Mouse (Mus musculus) liver, embryonic 13.5 days (tissue): ENCODE results near the gene Atm. TPM values are rescaled to one million over a fixed set of nuclear protein-coding genes. Genes with fewer than 3 reads are reported as not detected.

Experiments used
- ATAC-seq: fragments of 200-750 bp; cut with Nextera tagmentation; 2 replicates; pipeline ENCODE4 v1.8.0; 2017; ENCODE audit warnings: low read depth, mild to moderate bottlenecking, moderate number of reproducible peaks, moderate library complexity
- DNase-seq: peaks from one replicate; pipeline ENCODE4 v3.0.0; 2022
- H3K27ac ChIP-seq: fragments of 300-500 bp; sonication (generic); 2 replicates; pipeline ENCODE4 v1.5.1; 2015; ENCODE audit warnings: moderate library complexity, mild to moderate bottlenecking, inconsistent platforms
- H3K27me3 ChIP-seq: fragments of 300-500 bp; sonication (generic); 2 replicates; pipeline ENCODE4 v1.6.1; 2015; ENCODE audit warnings: mild to moderate bottlenecking, inconsistent platforms
- H3K36me3 ChIP-seq: fragments of 300-500 bp; sonication (generic); 2 replicates; pipeline ENCODE4 v1.6.1; 2015; ENCODE audit warnings: mild to moderate bottlenecking, inconsistent platforms
- H3K4me1 ChIP-seq: fragments of 300-500 bp; sonication (generic); replicated peaks from 2 replicates; pipeline ENCODE4 v1.6.1; 2015; ENCODE audit warnings: inconsistent platforms
- H3K4me2 ChIP-seq: fragments of 300-500 bp; sonication (generic); 2 replicates; pipeline ENCODE4 v1.6.1; 2015; ENCODE audit warnings: inconsistent platforms, mild to moderate bottlenecking, moderate library complexity
- H3K4me3 ChIP-seq: fragments of 300-500 bp; sonication (generic); replicated peaks from 2 replicates; pipeline ENCODE4 v1.5.1; 2015; ENCODE audit warnings: mild to moderate bottlenecking, inconsistent platforms
- H3K9ac ChIP-seq: fragments of 300-500 bp; sonication (generic); 2 replicates; pipeline ENCODE4 v1.6.1; 2015; ENCODE audit warnings: mild to moderate bottlenecking, inconsistent platforms
- H3K9me3 ChIP-seq: fragments of 300-500 bp; sonication (generic); replicated peaks from 2 replicates; pipeline ENCODE4 v1.6.1; 2016; ENCODE audit warnings: inconsistent platforms
- WGBS: fragments of 180-500 bp; shearing (Covaris S2); methylation state at CpG from one replicate; pipeline ENCODE4 v1.1.7; 2015; ENCODE audit not compliant: insufficient replicate concordance; 5-methylcytosine and 5-hydroxymethylcytosine counted together
- polyA plus RNA-seq: library from polyadenylated mRNA; unstranded; fragments of >200 nt; fragmentation: Nextera tagmentation; extraction: Ambion mirVana; gene quantifications from 2 replicates; pipeline ENCODE4 v1.2.1, GENCODE M21; 2015

The Atm gene
- 5.0 and 7.0 TPM in 2 replicates for polyA plus RNA-seq

DNA sequence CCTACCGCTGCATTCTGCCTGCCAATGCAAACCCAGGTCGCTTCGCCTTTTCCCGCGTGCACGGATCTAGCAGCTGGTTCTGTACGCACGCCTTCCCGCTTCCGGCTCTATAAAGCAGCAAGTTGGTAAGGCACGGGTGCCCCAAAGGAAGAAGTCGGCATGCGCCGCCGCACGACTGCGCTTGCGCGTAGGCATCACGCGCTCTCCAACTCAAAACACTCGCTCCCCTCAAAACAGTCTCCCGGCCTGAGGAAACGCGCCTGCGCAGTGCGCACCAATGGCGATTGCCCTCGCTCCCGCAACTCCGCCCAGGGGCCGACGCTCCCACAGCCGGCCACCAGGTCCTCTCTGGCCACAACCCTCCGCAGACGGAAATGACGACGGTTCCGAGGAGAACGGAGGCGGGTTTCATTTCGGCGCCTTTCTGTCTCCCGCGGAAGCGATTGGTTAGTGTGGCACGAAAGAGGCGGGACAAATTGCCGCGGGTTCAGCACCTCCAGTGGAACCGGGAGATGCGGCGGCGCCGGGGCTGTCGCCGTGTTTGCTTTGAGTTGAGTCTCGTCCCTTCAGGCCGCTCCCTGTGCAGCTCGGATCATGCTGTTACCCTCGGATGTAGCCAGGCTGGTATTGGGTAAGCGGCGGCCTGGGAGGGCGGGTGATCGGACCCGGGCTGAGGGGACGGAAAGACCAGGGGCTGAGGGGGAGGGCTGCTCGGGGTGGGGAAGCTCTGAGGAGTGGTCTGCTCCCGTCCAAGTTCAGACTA lies at the start of gene Atm, which contains the start of gene Npat:
Atm (minus strand) TSS at position 183 of the 763 bp plus-strand sequence.
Npat (plus strand) TSS at position 490 of the 763 bp plus-strand sequence.
- WGBS = under 1% methylated on average over 69 of the region's 69 CpGs
- peak; percentile 100 for DNase-seq
- H3K9me3 ChIP-seq = no peaks in the 10 kb centered on the region

DNA sequence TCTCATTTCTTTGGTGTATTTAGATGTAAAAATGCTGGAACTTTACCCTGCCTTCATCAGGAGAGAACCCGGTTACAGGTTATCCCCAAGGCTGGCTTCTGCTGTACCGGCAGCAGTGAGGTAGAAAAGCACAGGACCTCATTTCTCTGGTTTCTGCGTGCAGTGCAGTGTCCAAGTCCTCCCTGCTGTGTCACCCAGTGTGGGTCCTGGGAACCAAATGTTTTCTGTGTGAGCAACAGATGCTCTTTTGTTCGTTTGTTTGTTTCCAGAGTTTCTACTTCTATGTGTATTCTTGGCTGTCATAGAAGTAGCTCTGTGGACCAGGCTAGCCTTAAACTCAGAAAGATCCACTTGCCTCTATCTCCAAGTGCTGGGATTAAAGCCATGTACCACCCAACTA lies 45.3 kb upstream of the Atm start:
- DNase-seq (no peak), ATAC-seq (no peak)
- H3K9ac ChIP-seq = no peak overlapping the region
- H3K9me3 ChIP-seq = no peaks in the 10 kb centered on the region
- peaks cover 73% of the 10 kb centered on the region for H3K36me3 ChIP-seq
- no peak overlapping the region for H3K4me2 ChIP-seq
- WGBS = 83% methylated on average over 4 of the region's 4 CpGs
- H3K4me3 ChIP-seq = no peak overlapping the region
- H3K27me3 ChIP-seq = no peaks in the 10 kb centered on the region
- H3K27ac ChIP-seq = no peak overlapping the region
- H3K4me1 ChIP-seq = no peaks in the 10 kb centered on the region

More for the DNA sequence above, at the start of gene Atm, which contains the start of gene Npat:
- Histone ChIP-seq H3K36me3 (peaks cover 2% of the 10 kb centered on the region; the same call in 1 of the 2 replicates), H3K9ac (peak within 1 kb of the TSS; percentile 97), H3K4me3 (peak within 1 kb of the TSS; percentile 95), H3K27me3 (no peaks in the 10 kb centered on the region), H3K4me1 (peaks cover 37% of the 10 kb centered on the region), H3K4me2 (peak within 1 kb of the TSS; percentile 95), H3K27ac (peak within 1 kb of the TSS; percentile 90)
- peak; percentile 98 for ATAC-seq

DNA sequence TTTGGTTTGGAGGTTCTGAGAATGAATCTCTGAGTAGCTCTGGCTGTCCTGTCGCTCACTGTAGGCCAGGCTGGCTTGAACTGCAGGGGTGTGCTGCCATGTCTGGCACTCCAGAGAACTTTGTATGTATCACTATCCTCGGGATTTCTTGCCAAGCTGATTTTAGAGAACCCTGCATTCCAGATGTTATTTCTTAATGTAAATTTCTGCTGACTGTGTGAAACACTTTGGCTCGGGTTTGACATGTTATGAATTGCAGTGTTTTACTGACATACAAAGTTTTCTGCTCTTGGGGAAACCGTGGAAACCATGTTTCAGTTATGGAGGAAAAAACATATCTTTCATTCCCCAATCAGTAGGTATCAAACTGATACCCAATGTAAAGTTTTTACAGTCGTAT lies 39.2 kb upstream of the Atm start:
- no peak overlapping the region for H3K9ac ChIP-seq
- DNase-seq = no peak

DNA sequence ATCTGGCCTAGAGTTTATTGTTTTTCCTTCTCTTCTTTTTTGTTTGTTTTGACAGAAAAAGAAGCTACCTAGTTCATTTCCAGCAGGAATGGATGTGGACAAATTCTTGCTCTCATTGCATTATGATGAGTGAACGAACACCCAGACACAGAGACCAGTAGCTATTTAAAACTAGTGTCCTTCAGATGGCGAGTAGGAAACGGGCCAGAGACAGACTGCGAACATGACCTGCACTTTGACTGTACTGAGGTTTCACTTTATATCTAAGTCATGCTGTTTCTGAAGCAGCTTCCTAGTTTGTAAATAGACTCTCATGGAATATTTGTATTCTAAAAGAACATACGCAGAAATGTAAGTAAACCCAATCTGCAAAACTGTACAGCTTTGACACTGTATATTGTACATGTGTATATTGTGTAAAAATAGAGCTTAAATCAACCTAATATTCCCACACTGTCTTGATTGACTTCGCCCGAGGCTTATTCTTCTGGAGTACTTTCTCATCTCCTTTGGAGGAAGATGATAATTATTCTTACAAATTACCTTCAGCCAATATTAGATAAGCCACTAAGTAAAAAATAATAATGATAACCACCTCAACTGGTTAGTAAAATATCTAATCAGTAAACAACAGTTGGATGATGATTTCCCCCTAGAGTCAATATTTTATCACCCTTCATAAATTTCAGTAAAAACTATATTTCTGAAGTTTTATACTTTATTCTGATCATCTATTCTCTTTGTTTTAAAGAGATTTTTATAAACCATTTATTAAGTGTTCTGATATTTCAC lies 36.2 kb upstream of the Atm start:
- DNase-seq (no peak), ATAC-seq (no peak)
- H3K4me3 ChIP-seq = no peak overlapping the region
- peaks cover 13% of the 10 kb centered on the region for H3K4me1 ChIP-seq
- H3K9ac ChIP-seq = no peak overlapping the region
- 77% methylated on average over 7 of the region's 7 CpGs for WGBS
- H3K36me3 ChIP-seq = peaks cover 60% of the 10 kb centered on the region
- H3K9me3 ChIP-seq = no peaks in the 10 kb centered on the region
- H3K27ac ChIP-seq = no peak overlapping the region
- H3K27me3 ChIP-seq = no peaks in the 10 kb centered on the region
- H3K4me2 ChIP-seq = no peak overlapping the region

More for the DNA sequence above, 39.2 kb upstream of the Atm start:
- ATAC-seq = no peak
- Histone ChIP-seq H3K27me3 (no peaks in the 10 kb centered on the region), H3K4me2 (no peak overlapping the region), H3K9me3 (no peaks in the 10 kb centered on the region), H3K27ac (no peak overlapping the region), H3K36me3 (peaks cover 62% of the 10 kb centered on the region), H3K4me3 (no peak overlapping the region), H3K4me1 (peaks cover 11% of the 10 kb centered on the region)
- 78% methylated on average over 5 of the region's 5 CpGs for WGBS

DNA sequence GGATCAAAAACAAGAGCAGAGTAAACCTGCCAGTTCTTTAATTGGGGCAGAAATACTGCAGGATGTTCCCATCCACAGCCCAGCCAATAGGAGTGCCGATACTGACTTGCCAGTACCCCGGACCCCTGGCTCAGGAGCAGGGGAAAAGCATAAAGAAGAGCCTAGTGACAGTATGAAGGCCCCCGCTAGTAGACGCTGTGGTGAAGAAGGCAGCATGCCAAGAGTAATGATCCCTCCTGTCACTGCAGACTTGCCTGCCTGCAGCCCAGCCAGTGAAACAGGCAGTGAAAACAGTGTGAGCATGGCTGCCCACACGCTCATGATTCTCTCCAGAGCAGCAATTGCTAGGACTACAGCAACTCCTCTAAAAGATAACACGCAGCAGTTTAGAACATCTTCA lies 34.1 kb upstream of the Atm start:
- ATAC-seq = no peak

DNA sequence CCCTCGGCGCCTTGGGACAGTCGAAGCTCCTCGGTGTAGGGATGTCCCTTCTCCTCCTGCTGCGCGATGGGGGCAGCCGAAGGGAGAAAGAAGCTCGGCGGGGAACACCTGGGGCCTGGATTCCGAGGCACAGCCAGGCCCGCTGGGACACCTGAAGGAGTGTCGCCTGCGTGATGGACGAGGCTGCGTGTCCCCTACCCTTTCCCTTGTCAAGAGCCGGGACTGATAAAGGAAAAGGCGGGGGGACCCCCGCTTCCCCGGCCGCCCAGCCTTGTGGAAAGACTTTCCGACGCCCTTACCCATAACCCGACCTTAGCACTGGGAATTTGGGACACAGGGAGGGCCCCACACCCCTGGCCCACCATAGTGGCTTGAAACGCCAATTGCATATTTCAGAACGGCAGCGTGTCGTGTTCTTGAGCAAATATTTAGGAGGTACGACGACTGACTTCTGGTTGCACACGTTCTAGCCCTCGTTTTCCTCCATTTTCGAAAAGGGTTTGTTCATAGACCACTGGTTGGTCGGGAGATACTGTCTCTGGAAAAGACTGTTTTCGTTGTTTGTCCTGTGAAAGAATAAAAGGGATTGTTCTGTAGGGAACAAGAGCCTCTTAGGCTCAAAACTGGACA lies 911 bp upstream of the Atm start:
- Histone ChIP-seq H3K9me3 (no peaks in the 10 kb centered on the region), H3K36me3 (0 out of 2 replicates have a peak, but pooled peaks cover 2% of the 10 kb centered on the region), H3K4me2 (peak overlapping the region; percentile 74), H3K27me3 (no peaks in the 10 kb centered on the region), H3K9ac (peak overlapping the region; percentile 97), H3K27ac (peak overlapping the region; percentile 88), H3K4me3 (peak overlapping the region; percentile 95), H3K4me1 (peaks cover 35% of the 10 kb centered on the region)
- ATAC-seq (no peak; the same call in 1 of the 2 replicates), DNase-seq (no peak)
- WGBS = under 1% methylated on average over 32 of the region's 34 CpGs

More for the DNA sequence above, 34.1 kb upstream of the Atm start:
- no peak overlapping the region for H3K9ac ChIP-seq
- H3K27ac ChIP-seq = no peak overlapping the region
- H3K36me3 ChIP-seq = peaks cover 62% of the 10 kb centered on the region
- H3K4me3 ChIP-seq = no peak overlapping the region
- H3K27me3 ChIP-seq = no peaks in the 10 kb centered on the region
- H3K4me1 ChIP-seq = peaks cover 13% of the 10 kb centered on the region
- no peaks in the 10 kb centered on the region for H3K9me3 ChIP-seq
- DNase-seq = no peak
- WGBS = 91% methylated on average over 6 of the region's 6 CpGs
- no peak overlapping the region for H3K4me2 ChIP-seq

DNA sequence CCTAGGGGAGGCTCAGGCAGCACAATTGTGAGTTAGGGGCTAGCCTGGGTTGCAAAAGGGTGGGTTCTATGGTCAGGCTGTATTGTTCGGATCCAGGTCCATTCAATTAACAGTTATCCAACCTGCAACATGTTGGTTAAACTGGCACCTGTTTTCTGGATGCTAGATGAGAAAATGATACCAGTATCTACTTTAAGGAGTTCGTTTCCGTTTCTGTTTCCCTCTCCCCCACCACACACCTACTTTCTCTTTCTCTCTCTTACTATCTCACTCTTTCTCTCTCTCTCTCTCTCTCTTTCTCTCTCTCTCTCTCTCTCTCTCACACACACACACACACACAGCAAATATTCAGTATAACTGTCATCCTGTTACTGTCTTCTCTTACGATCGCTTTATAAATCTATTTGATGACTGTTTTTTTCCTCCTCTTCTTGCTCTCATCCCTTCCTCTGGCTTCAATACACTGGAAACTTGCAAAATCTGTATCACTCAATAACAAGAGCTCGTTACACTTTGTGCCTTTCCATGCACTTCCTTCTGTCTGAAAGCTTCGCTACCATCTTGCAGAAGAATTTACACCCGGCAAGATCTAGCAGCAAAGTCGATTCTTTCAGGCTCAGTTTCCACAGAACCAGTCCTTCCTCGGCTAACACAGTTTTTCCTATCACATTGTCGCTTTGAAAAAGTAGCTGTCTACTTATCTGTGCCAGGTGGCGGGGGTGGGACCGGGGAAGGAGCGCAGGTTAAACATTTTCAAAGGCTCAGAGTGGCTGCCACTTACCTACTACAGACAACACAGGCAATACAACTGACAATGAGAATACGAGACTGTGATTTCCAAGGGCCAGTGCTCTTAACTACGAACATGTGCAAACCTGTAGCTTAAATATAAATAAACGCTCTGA lies 872 bp downstream of the Atm start:
- peak; percentile 22 for DNase-seq
- WGBS = 10% methylated on average over 17 of the region's 17 CpGs

DNA sequence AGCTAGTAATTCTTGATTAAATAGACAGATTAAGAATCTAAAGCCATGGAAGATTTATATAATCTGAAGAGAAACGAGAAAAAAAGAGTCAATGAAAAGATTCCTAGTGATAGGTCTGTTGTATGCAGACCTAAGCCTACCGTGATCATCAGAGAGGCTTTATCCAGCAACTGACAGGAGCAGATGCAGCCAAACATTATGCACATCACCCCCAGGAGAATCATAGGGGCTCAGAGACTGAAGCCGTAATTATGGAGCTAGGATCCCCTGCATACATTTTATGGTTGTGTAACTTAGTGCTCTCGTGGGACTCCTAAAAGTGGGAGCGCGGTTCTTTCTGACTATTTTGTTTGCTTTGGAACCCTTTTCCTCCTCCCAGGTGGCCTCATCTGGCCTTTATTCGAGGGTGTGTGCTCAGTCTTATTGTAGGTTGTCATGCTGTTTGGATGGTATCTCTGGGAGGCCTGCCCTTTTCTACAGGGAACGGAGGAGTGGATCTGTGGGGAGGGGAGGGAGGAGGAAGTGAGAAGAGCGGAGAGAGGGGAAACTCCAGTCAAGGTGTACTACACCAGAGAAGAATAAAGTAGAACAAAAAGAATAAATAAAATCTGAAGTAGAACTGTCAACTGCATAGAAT lies 19.0 kb downstream of the Atm start:
- no peaks in the 10 kb centered on the region for H3K4me1 ChIP-seq
- no peaks in the 10 kb centered on the region for H3K9me3 ChIP-seq
- ATAC-seq (no peak), DNase-seq (no peak)
- H3K9ac ChIP-seq = no peak overlapping the region
- H3K4me3 ChIP-seq = no peak overlapping the region
- WGBS = 76% methylated on average over 9 of the region's 9 CpGs
- no peaks in the 10 kb centered on the region for H3K27me3 ChIP-seq
- H3K36me3 ChIP-seq = peaks cover 9% of the 10 kb centered on the region; the same call in 1 of the 2 replicates
- H3K4me2 ChIP-seq = no peak overlapping the region
- no peak overlapping the region for H3K27ac ChIP-seq

More for the DNA sequence above, 872 bp downstream of the Atm start:
- Histone ChIP-seq H3K9me3 (no peaks in the 10 kb centered on the region), H3K36me3 (peaks cover 10% of the 10 kb centered on the region), H3K27me3 (no peaks in the 10 kb centered on the region), H3K4me3 (peak overlapping the region; percentile 78), H3K4me1 (peaks cover 37% of the 10 kb centered on the region), H3K4me2 (peak overlapping the region; percentile 95), H3K27ac (peak overlapping the region; percentile 90), H3K9ac (peak overlapping the region; percentile 77)
- no peak for ATAC-seq

DNA sequence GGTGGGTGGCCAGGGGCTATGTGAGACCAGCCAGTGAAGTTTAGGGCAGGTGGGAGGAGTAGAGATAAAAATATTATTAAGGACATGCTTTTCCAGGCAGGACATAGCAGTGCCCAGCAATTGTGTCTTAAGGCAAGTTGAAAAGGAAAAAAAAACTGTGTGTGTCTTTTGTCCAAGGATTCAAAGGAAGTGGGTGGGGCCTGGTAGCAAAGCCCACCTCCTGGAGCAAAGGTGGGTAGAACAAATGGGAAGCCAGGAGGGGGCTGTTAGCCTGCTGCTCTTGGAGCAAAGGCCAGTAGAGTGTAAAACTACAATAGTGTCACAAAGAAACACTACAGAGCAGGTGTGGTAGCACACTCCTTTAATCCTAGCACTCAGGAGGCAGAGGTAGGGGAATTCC lies 22.4 kb downstream of the Atm start:
- H3K9ac ChIP-seq = no peak overlapping the region
- no peak for DNase-seq
- H3K9me3 ChIP-seq = no peaks in the 10 kb centered on the region
- H3K4me1 ChIP-seq = no peaks in the 10 kb centered on the region
- ATAC-seq = no peak
- H3K4me3 ChIP-seq = no peak overlapping the region
- no peak overlapping the region for H3K27ac ChIP-seq
- H3K27me3 ChIP-seq = no peaks in the 10 kb centered on the region
- peaks cover 8% of the 10 kb centered on the region for H3K36me3 ChIP-seq
- no peak overlapping the region for H3K4me2 ChIP-seq

DNA sequence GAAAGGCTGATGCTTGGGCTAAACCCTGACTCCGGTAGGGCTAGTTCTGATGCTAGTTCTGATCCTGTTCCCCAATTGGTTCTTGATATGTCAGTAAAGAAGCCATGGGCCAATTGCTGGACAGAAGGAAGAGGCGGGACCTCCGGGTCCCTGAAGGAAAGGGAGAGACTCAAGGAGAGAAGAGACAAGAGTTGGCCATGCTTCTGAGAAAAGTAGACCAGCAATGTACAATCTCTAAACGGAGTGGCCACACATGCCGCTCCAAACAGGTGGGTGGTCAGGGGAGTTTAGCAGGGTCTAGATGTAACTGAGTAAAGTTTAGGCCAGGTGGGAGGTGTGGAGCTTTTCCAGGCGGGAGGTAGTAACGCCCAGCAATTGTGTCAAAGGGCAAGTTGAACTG lies 28.5 kb downstream of the Atm start:
- ATAC-seq = no peak; the same call in 1 of the 2 replicates
- WGBS = 86% methylated on average over 7 of the region's 7 CpGs
- no peaks in the 10 kb centered on the region for H3K9me3 ChIP-seq

More for the DNA sequence above, 28.5 kb downstream of the Atm start:
- no peaks in the 10 kb centered on the region for H3K4me1 ChIP-seq
- no peak overlapping the region for H3K4me3 ChIP-seq
- H3K36me3 ChIP-seq = peaks cover 8% of the 10 kb centered on the region
- no peaks in the 10 kb centered on the region for H3K27me3 ChIP-seq
- H3K9ac ChIP-seq = no peak overlapping the region
- H3K27ac ChIP-seq = no peak overlapping the region
- no peak overlapping the region for H3K4me2 ChIP-seq
- no peak for DNase-seq
